Mouse (Mus musculus): ENCODE measurements at regions not wholly inside any gene's neighbourhood (a gene's known extent, or its start where the extent isn't known, plus 50 kb on each side); places are given as distances from the start of the nearest gene placed in this dataset.
A peak's percentile ranks its signal among the peaks of the same experiment; 100 is the strongest.

GRCm38 (mm10) chr10:37720748-37721147 is 582.0 kb upstream of the Marcks start:
- no peak for DNase-seq (ENCODE audit: low read depth, low spot score)

GRCm38 (mm10) chr10:37716946-37717345 is 578.2 kb upstream of the Marcks start:
- no peak for DNase-seq (ENCODE audit: low read depth, low spot score)

GRCm38 (mm10) chr10:37711459-37711858 is 572.7 kb upstream of the Marcks start:
- no peak for DNase-seq (ENCODE audit: low read depth, low spot score)

GRCm38 (mm10) chr10:37694041-37694690 is 555.4 kb upstream of the Marcks start:
- no peak for DNase-seq (ENCODE audit: low read depth, low spot score)

- DNase-seq (ENCODE audit: low read depth, low spot score), result no peak
These were observed 554.1 kb upstream of the Marcks start for GRCm38 (mm10) chr10:37692851-37693250.

- DNase-seq (ENCODE audit: low read depth, low spot score), result no peak
These were observed 553.2 kb upstream of the Marcks start for GRCm38 (mm10) chr10:37691939-37692338.

- no peak for DNase-seq (ENCODE audit: low read depth, low spot score)
These were observed 544.4 kb upstream of the Marcks start for GRCm38 (mm10) chr10:37683101-37683500.

GRCm38 (mm10) chr10:37680601-37681000 is 541.9 kb upstream of the Marcks start:
- no peak for DNase-seq (ENCODE audit: low read depth, low spot score)

GRCm38 (mm10) chr10:37677826-37678225 is 539.1 kb upstream of the Marcks start:
- no peak for DNase-seq (ENCODE audit: low read depth, low spot score)

- DNase-seq (ENCODE audit: low read depth, low spot score), result no peak
These were observed 530.1 kb upstream of the Marcks start for GRCm38 (mm10) chr10:37668827-37669226.

- peak; percentile 19 for DNase-seq (ENCODE audit: low read depth, low spot score)
These were observed 528.5 kb upstream of the Marcks start for GRCm38 (mm10) chr10:37667031-37667745.

GRCm38 (mm10) chr10:37666535-37666934 is 527.8 kb upstream of the Marcks start:
- DNase-seq (ENCODE audit: low read depth, low spot score), result no peak

GRCm38 (mm10) chr10:37637001-37637562 is 498.4 kb upstream of the Marcks start:
- DNase-seq (ENCODE audit: low read depth, low spot score), result no peak

- no peak for DNase-seq (ENCODE audit: low read depth, low spot score)
These were observed 497.7 kb upstream of the Marcks start for GRCm38 (mm10) chr10:37636421-37636820.

GRCm38 (mm10) chr10:37630403-37630802 is 491.7 kb upstream of the Marcks start:
- no peak for DNase-seq (ENCODE audit: low read depth, low spot score)

GRCm38 (mm10) chr10:37627900-37628299 is 489.2 kb upstream of the Marcks start:
- no peak for DNase-seq (ENCODE audit: low read depth, low spot score)

- peak; percentile 31 for DNase-seq (ENCODE audit: low read depth, low spot score)
These were observed 488.1 kb upstream of the Marcks start for GRCm38 (mm10) chr10:37626758-37627201.

- DNase-seq (ENCODE audit: low read depth, low spot score), result peak; percentile 9
These were observed 487.4 kb upstream of the Marcks start for GRCm38 (mm10) chr10:37625972-37626757.

GRCm38 (mm10) chr10:37623041-37623440 is 484.3 kb upstream of the Marcks start:
- DNase-seq (ENCODE audit: low read depth, low spot score), result no peak

- DNase-seq (ENCODE audit: low read depth, low spot score), result no peak
These were observed 479.9 kb upstream of the Marcks start for GRCm38 (mm10) chr10:37618606-37619005.

GRCm38 (mm10) chr10:37617708-37618300 is 479.1 kb upstream of the Marcks start:
- DNase-seq (ENCODE audit: low read depth, low spot score), result no peak
